Mouse (Mus musculus): ENCODE measurements at regions not wholly inside any gene's neighbourhood (a gene's known extent, or its start where the extent isn't known, plus 50 kb on each side); places are given as distances from the start of the nearest gene placed in this dataset.

DNA sequence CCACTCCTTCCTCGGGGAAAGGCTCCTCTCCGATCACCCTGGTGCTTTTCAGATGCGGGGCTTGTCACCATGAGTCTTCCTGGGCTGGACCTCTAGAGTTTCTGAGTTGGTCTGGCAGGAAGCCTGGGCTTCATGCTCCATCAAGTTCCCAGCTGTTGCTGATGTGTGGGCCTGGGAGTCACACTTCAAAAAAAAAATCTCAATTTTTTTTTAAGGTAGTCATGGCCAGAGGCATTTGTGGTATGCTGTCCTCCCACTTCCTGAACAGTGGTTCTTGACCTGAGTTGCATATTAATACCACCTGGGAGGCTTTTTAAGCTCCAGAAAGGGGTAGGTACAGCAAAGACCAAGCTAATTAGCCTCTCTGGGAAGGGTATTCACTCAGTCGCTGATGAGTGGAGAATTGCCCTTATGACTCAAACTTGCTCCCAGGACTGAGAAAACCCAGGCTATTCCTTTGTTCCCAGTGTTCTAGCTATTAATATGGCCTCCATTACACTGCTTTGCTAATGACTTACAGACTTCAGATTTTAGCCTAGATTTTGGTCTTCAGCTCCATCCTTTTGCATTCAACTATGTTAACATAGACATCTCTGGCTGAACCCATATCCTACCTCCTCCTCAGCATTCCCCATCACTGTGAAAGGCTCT, 52.1 kb upstream of the St8sia2 start:
- no peaks in the 10 kb centered on the region for H3K4me1 ChIP-seq (ENCODE audit: control insufficient read depth, insufficient read depth, low read length)
- H3K4me3 ChIP-seq (ENCODE audit: insufficient read depth, low read length) = no peak overlapping the region
- H3K27ac ChIP-seq (ENCODE audit: insufficient read depth, low read length) = no peak overlapping the region
- TF ChIP-seq CTCF (IDR thresholded peaks at IDR 0.05; ENCODE audit: extremely low read depth, insufficient read depth, low read length) (no peak), POLR2A (IDR thresholded peaks at IDR 0.05; ENCODE audit: extremely low read depth, insufficient read depth, low read length) (no peak)

Measured in cortical plate, adult 2 months (tissue).